Mouse (Mus musculus): ENCODE results near the gene Dpt.
A peak's percentile ranks its signal among the peaks of the same experiment; 100 is the strongest.

DNA sequence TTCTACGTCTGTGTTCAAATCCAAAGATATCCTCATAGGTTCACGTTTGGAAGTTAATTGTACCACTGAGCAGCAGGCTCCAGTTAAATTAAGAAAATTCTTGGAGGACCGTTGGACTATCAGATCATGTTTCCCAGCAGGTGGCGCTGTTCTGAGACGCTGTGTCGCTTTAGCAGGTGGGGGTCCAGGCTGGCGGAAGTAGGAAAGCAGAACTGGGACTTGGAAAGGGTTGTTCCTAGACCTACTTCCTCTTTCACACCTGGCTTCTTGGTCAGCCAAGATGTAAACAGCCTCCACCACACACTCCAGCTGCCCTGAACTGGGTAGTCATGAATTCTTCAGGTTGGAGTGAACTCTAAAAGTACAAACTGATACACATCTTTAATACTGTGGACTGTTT lies 74.2 kb downstream of the Dpt start:
- TF ChIP-seq CTCF (conservative IDR thresholded peaks at IDR 0.05 in 1 of 2, IDR thresholded peaks at IDR 0.05 in 1 of 2; ENCODE audit: low read depth in 2 of 2, low read length in 2 of 2) (peak; percentile 54 to 70), UBTF (IDR thresholded peaks at IDR 0.05; ENCODE audit: low read depth, low read length) (no peak), TCF12 (IDR thresholded peaks at IDR 0.05; ENCODE audit: low read depth, low read length) (peak; percentile 91), ZNF384 (IDR thresholded peaks at IDR 0.05; ENCODE audit: low read depth, low read length) (no peak), BHLHE40 (IDR thresholded peaks at IDR 0.05; ENCODE audit: low read depth, low read length) (peak; percentile 21; the same call in 1 of the 2 replicates), ELF1 (IDR thresholded peaks at IDR 0.05; ENCODE audit: low read depth, low read length) (0 out of 2 replicates have a peak, but pooled peaks have one; percentile 23)

All from CH12.LX (cell line).